ENCODE assay signal across 9 mouse cellular contexts in the genomic region with DNA sequence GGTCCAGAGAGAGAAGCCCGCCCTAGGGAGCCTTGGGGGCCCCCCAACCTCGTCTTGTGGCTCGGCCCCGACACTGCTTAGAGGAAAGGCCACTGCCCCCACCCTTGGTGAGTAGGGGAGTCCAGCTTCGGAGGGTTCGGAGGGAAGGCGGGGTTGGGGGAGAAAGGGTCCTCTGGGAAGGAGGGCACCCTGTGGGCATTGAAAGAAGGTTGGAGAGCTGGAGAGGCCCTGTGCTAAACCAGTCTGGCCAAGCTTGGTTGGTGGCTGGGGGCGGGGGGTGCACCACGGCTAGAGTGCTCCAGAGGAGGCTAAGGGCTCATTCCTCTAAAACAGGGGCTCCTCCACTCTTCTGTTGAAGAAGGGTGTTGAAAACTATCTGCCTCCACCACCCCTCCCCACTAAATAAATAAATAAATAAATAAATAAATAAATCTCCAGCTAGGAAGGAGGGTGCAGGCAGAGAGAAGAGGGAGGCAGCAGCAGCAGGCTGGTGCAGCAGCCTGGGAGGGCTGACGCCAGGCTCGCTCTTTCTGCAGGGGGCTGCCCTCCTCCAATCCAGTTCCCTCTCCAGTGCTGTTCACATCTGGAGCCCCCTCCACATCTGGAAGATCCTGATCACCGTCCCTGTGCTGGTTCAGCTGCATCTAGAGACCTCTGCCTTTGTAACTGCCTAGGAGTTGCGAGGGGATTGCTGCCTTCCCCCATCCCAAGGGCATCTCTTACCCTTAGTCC. TPM values are rescaled to one million over a fixed set of nuclear protein-coding genes. Genes with fewer than 3 reads are reported as not detected.
DNase-seq lines count a peak whose midpoint lies in the region; ATAC-seq and TF ChIP-seq lines count a peak whose summit lies in the region.
"Had no signal": no experiment of that assay in that cellular context is flagged by ENCODE, and none has a peak within 500 bp of the region (broad histone marks: within the 10 kb centered on the region; RNA-seq: fewer than 3 reads in every experiment).

No protein-coding gene starts in this region.

- no peaks in the 10 kb centered on the region for H3K9me3 ChIP-seq in heart, embryonic 12.5 days (replicated peaks)
- no peaks in the 10 kb centered on the region for H3K9me3 ChIP-seq in ES-E14 (ENCODE audit: control insufficient read depth, insufficient read depth, low read depth, low read length)
- no peaks in the 10 kb centered on the region for H3K9me3 ChIP-seq in embryonic facial prominence, embryonic 14.5 days (ENCODE audit: control insufficient read depth, low read length)
- H3K9me3 ChIP-seq in limb, embryonic 12.5 days, result no peaks in the 10 kb centered on the region
- H3K9me3 ChIP-seq in stomach, embryonic 14.5 days (ENCODE audit: control insufficient read depth, low read depth, low read length), result no peaks in the 10 kb centered on the region

- peaks cover 66% of the 10 kb centered on the region for H3K27me3 ChIP-seq in heart, embryonic 12.5 days (replicated peaks)
- no peaks in the 10 kb centered on the region for H3K27me3 ChIP-seq in embryonic facial prominence, embryonic 14.5 days (replicated peaks; ENCODE audit: control insufficient read depth, insufficient read depth, low read length)
- peaks cover 37% of the 10 kb centered on the region for H3K27me3 ChIP-seq in limb, embryonic 12.5 days
- peaks cover 8% of the 10 kb centered on the region; the same call in 1 of the 2 replicates for H3K27me3 ChIP-seq in stomach, embryonic 14.5 days (ENCODE audit: control insufficient read depth, insufficient read depth, low read length)

- in situ Hi-C loops in ES-E14 (cut with MboI; ENCODE audit: low sequenced_read_pairs in 2 of 2, unreplicated experiment in 2 of 2), result no loop called here

- ATAC-seq in heart, embryonic 12.5 days (ENCODE audit: insufficient number of reproducible peaks, low FRiP score), result peak; percentile 12; the same call in 1 of the 2 replicates
- ATAC-seq in embryonic facial prominence, embryonic 14.5 days (ENCODE audit: low read depth), result no peak
- no peak for ATAC-seq in limb, embryonic 12.5 days (ENCODE audit: insufficient number of reproducible peaks, insufficient read depth, low FRiP score, low TSS enrichment, low read depth)
- 0 out of 2 replicates have a peak, but pooled peaks have one; percentile 5 for ATAC-seq in stomach, embryonic 14.5 days (ENCODE audit: insufficient number of reproducible peaks, insufficient read depth, low FRiP score, low read depth)

- peaks cover 15% of the 10 kb centered on the region for H3K4me1 ChIP-seq in heart, embryonic 12.5 days (replicated peaks)
- peaks cover 0 to 12% of the 10 kb centered on the region in 2 experiments; a peak in 2 of 4 replicates for H3K4me1 ChIP-seq in ES-E14 (ENCODE audit: control insufficient read depth in 2 of 2, insufficient read depth in 2 of 2, low read length in 2 of 2, poor library complexity in 1 of 2)
- H3K4me1 ChIP-seq in embryonic facial prominence, embryonic 14.5 days (ENCODE audit: control insufficient read depth, insufficient read depth, low read length), result peaks cover 13% of the 10 kb centered on the region
- H3K4me1 ChIP-seq in limb, embryonic 12.5 days (replicated peaks), result peaks cover 36% of the 10 kb centered on the region
- peaks cover 12% of the 10 kb centered on the region; the same call in 1 of the 2 replicates for H3K4me1 ChIP-seq in stomach, embryonic 14.5 days (ENCODE audit: control insufficient read depth, insufficient read depth, low read length)

- peak overlapping the region; percentile 92 for H3K4me2 ChIP-seq in heart, embryonic 12.5 days
- H3K4me2 ChIP-seq in embryonic facial prominence, embryonic 14.5 days (ENCODE audit: low read depth, low read length), result peak overlapping the region; percentile 77
- peak overlapping the region; percentile 97 for H3K4me2 ChIP-seq in limb, embryonic 12.5 days
- H3K4me2 ChIP-seq in stomach, embryonic 14.5 days (replicated peaks; ENCODE audit: low read depth, low read length), result peak overlapping the region; percentile 94

- H3K4me3 ChIP-seq in heart, embryonic 12.5 days, result peak overlapping the region; percentile 61
- peak overlapping the region; percentile 75 to 82 for H3K4me3 ChIP-seq in ES-E14 (ENCODE audit: insufficient read depth in 1 of 2, low read depth in 1 of 2, low read length in 2 of 2, poor library complexity in 1 of 2, severe bottlenecking in 1 of 2)
- peak overlapping the region; percentile 73 for H3K4me3 ChIP-seq in embryonic facial prominence, embryonic 14.5 days (ENCODE audit: low read depth, low read length)
- H3K4me3 ChIP-seq in limb, embryonic 12.5 days (replicated peaks), result peak overlapping the region; percentile 69
- H3K4me3 ChIP-seq in stomach, embryonic 14.5 days (ENCODE audit: low read depth, low read length), result peak overlapping the region; percentile 62

- H3K27ac ChIP-seq in heart, embryonic 12.5 days (ENCODE audit: poor library complexity, severe bottlenecking), result no peak overlapping the region
- H3K27ac ChIP-seq in ES-E14 (ENCODE audit: insufficient read depth, low read depth, low read length, poor library complexity, severe bottlenecking), result no peak overlapping the region
- H3K27ac ChIP-seq in embryonic facial prominence, embryonic 14.5 days (replicated peaks; ENCODE audit: low read depth, low read length), result 0 out of 2 replicates have a peak overlapping the region, but pooled peaks have one; percentile 90
- H3K27ac ChIP-seq in limb, embryonic 12.5 days, result no peak overlapping the region
- no peak overlapping the region for H3K27ac ChIP-seq in stomach, embryonic 14.5 days (ENCODE audit: low read length)

- WGBS in heart, embryonic 12.5 days, result under 1% methylated on average over 13 of the region's 13 CpGs
- WGBS in embryonic facial prominence, embryonic 14.5 days, result 5% methylated on average over 13 of the region's 13 CpGs
- 2% methylated on average over 13 of the region's 13 CpGs for WGBS in limb, embryonic 12.5 days
- 5% methylated on average over 13 of the region's 13 CpGs for WGBS in stomach, embryonic 14.5 days

- peak overlapping the region; percentile 82 for H3K9ac ChIP-seq in heart, embryonic 12.5 days
- peak overlapping the region; percentile 17; the same call in 1 of the 2 replicates for H3K9ac ChIP-seq in ES-E14 (ENCODE audit: insufficient read depth, low read depth, low read length, poor library complexity, severe bottlenecking)
- peak overlapping the region; percentile 89 for H3K9ac ChIP-seq in embryonic facial prominence, embryonic 14.5 days (ENCODE audit: low read depth, low read length)
- peak overlapping the region; percentile 90 for H3K9ac ChIP-seq in limb, embryonic 12.5 days (replicated peaks)
- H3K9ac ChIP-seq in stomach, embryonic 14.5 days (replicated peaks; ENCODE audit: low read depth, low read length), result peak overlapping the region; percentile 69; the same call in 1 of the 2 replicates

- no peak for DNase-seq in heart, adult 8-10 months (ENCODE audit: low spot score)
- no peak for DNase-seq in ES-E14 (ENCODE audit: low read depth, low spot score)
- DNase-seq in embryonic facial prominence, embryonic 14.5 days (ENCODE audit: low spot score), result no peak
- DNase-seq in c-Kit-positive CD71-positive TER-119-positive erythroid progenitor cells, embryonic 14.5 days (ENCODE audit: low spot score), result no peak
- DNase-seq in urinary bladder, postnatal 25 days (ENCODE audit: low spot score), result no peak

- no peaks in the 10 kb centered on the region for H3K36me3 ChIP-seq in heart, embryonic 12.5 days
- no peaks in the 10 kb centered on the region; the same call in 1 of the 2 replicates for H3K36me3 ChIP-seq in ES-E14 (ENCODE audit: control insufficient read depth, insufficient read depth, low read length, poor library complexity, severe bottlenecking)
- no peaks in the 10 kb centered on the region for H3K36me3 ChIP-seq in embryonic facial prominence, embryonic 14.5 days (ENCODE audit: control insufficient read depth, insufficient read depth, low read length)
- no peaks in the 10 kb centered on the region; the same call in 1 of the 2 replicates for H3K36me3 ChIP-seq in limb, embryonic 12.5 days
- no peaks in the 10 kb centered on the region for H3K36me3 ChIP-seq in stomach, embryonic 14.5 days (ENCODE audit: control insufficient read depth, insufficient read depth, low read length)

TF ChIP-seq in ES-E14, 5 proteins besides CTCF, POLR2A, EP300 and RAD21:
- no peak for TF ChIP-seq ZNF384 (IDR thresholded peaks at IDR 0.05; ENCODE audit: low read depth, low read length)
- no peak for TF ChIP-seq CHD2 (IDR thresholded peaks at IDR 0.05; ENCODE audit: low read depth, low read length)
- TF ChIP-seq MAFK (IDR thresholded peaks at IDR 0.05; ENCODE audit: insufficient read depth, low read depth, low read length), result no peak
- TF ChIP-seq ZC3H11A (IDR thresholded peaks at IDR 0.05; ENCODE audit: borderline replicate concordance, low read depth, low read length), result no peak
- no peak for TF ChIP-seq HCFC1 (IDR thresholded peaks at IDR 0.05; ENCODE audit: borderline replicate concordance, insufficient read depth, low read length)
TF ChIP-seq in ES-E14: peak in this region for 0.

RNA-seq across cellular contexts. Expression of gene Insyn1, which starts 0.9 kb away (rescaled TPM):
- polyA plus RNA-seq in heart, embryonic 12.5 days (2016; fragmentation: Nextera tagmentation; extraction: Ambion mirVana), result 0.97 and 1.3 TPM in 2 replicates
- total RNA-seq in heart, adult 8-10 months (2022), result 10 to 100 TPM; 22.5 to 33.7 (median 30.9) TPM
- total RNA-seq in ES-E14 (2012; rRNA removed), result 4.8 and 5.4 TPM in 2 replicates
- 4.9 and 5.0 TPM in 2 replicates for polyA plus RNA-seq in embryonic facial prominence, embryonic 14.5 days (2014; fragmentation: Nextera tagmentation; extraction: Ambion mirVana)
- polyA plus RNA-seq in limb, embryonic 12.5 days (2016; fragmentation: Nextera tagmentation; extraction: Ambion mirVana), result 4.6 and 5.5 TPM in 2 replicates
- polyA plus RNA-seq in stomach, embryonic 14.5 days (2014; fragmentation: Nextera tagmentation; extraction: Ambion mirVana), result 1.8 and 2.6 TPM in 2 replicates
- polyA plus RNA-seq: liver, adult 2 months had no signal

Comparison
In these comparisons a context has a peak if more than half of its experiments do, and no peak if none do; other contexts are left out.
1. ATAC-seq: peak in heart, embryonic 12.5 days (single experiment) and stomach, embryonic 14.5 days (single experiment); none in embryonic facial prominence, embryonic 14.5 days (single experiment) and limb, embryonic 12.5 days (single experiment).
2. H3K9ac ChIP-seq: peak in every context shown above with its lines; median percentile 90 in limb, embryonic 12.5 days; 89 in embryonic facial prominence, embryonic 14.5 days; 82 in heart, embryonic 12.5 days; 69 in stomach, embryonic 14.5 days; 17 in ES-E14.
3. Peak in every context shown above with its lines, with median percentiles within 50 percentile points of each other: H3K4me2 ChIP-seq and H3K4me3 ChIP-seq.